Mouse (Mus musculus) stomach, adult 2 months (tissue): Measurements from ENCODE around the gene Cbln1. TPM values are rescaled to one million over a fixed set of nuclear protein-coding genes. Genes with fewer than 3 reads are reported as not detected.

Source experiments
- polyA plus RNA-seq: library from polyadenylated mRNA; depleted of rRNA; stranded (reverse); fragments of >200 nt; gene quantifications from 2 replicates; pipeline ENCODE4 v1.2.3, GENCODE M21; 2012; rRNA removed

Cbln1 gene
- 0.02 TPM in 1 of 2 replicates, not detected in the other for polyA plus RNA-seq

GRCm38 (mm10) chr8:87472271-87473236 is at the start of gene Cbln1:
Gene Cbln1 (minus strand): TSS chr8:87472609.

Other genes starting within 250 kb of the Cbln1 start
- not detected in 2 replicates for gene 4933402J07Rik, start 91.2 kb upstream of the Cbln1 start, polyA plus RNA-seq